Mouse (Mus musculus) ZHBTc4 (cell line): ENCODE results near the gene Iqcn.

Experiments
- DNase-seq: peaks from one replicate; pipeline ENCODE4 v3.0.0-alpha.2; 2011; ENCODE audit warnings: low read depth, low spot score

Iqcn gene

GRCm38 (mm10) chr8:70726721-70727120 lies 23.5 kb downstream of the Iqcn start:
- no peak for DNase-seq

- DNase-seq = peak; percentile 84
Measured at GRCm38 (mm10) chr8:70729808-70730475, 26.7 kb downstream of the Iqcn start.

GRCm38 (mm10) chr8:70730956-70731355 lies 27.7 kb downstream of the Iqcn start:
- DNase-seq = no peak

GRCm38 (mm10) chr8:70737705-70738104 lies 34.4 kb downstream of the Iqcn start:
- no peak for DNase-seq

- DNase-seq = no peak
Measured at GRCm38 (mm10) chr8:70738211-70738610, 35.0 kb downstream of the Iqcn start.

- DNase-seq = no peak
Measured at GRCm38 (mm10) chr8:70741661-70742060, 38.4 kb downstream of the Iqcn start.

- no peak for DNase-seq
Measured at GRCm38 (mm10) chr8:70742176-70742575, 38.9 kb downstream of the Iqcn start.

GRCm38 (mm10) chr8:70742981-70743655 lies 39.9 kb downstream of the Iqcn start:
- DNase-seq = no peak

GRCm38 (mm10) chr8:70743656-70744590 lies 40.7 kb downstream of the Iqcn start:
- DNase-seq = no peak

- DNase-seq = no peak
Measured at GRCm38 (mm10) chr8:70744806-70745205, 41.5 kb downstream of the Iqcn start.

GRCm38 (mm10) chr8:70745691-70746220 lies 42.5 kb downstream of the Iqcn start:
- no peak for DNase-seq

- DNase-seq = no peak
Measured at GRCm38 (mm10) chr8:70746676-70747075, 43.4 kb downstream of the Iqcn start.

- DNase-seq = no peak
Measured at GRCm38 (mm10) chr8:70747211-70747890, 44.1 kb downstream of the Iqcn start.

- DNase-seq = no peak
Measured at GRCm38 (mm10) chr8:70748246-70749096, 45.2 kb downstream of the Iqcn start.

GRCm38 (mm10) chr8:70749097-70749674 lies 45.9 kb downstream of the Iqcn start:
- no peak for DNase-seq

GRCm38 (mm10) chr8:70750128-70750680 lies 46.9 kb downstream of the Iqcn start:
- no peak for DNase-seq

- peak; percentile 80 for DNase-seq
Measured at GRCm38 (mm10) chr8:70752000-70752764, 48.9 kb downstream of the Iqcn start.

- DNase-seq = peak; percentile 59
Measured at GRCm38 (mm10) chr8:70753151-70753550, 49.9 kb downstream of the Iqcn start.
